Mouse (Mus musculus) mouse trophoblast stem cell (cell line): Measurements from ENCODE around the gene Dlgap4.

Source experiments
- in situ Hi-C, 2 experiments: fragments of 300-500 bp; cut with MseI, MboI; formaldehyde crosslinking; loops; 2 replicates in 1 of 2; 3 replicates in 1 of 2; pipeline ENCODE4 v1.15.1; 2025

Dlgap4 gene

GRCm38 (mm10) chr2:156658221-156658620 lies 44.7 kb downstream of the Dlgap4 start:
- in situ Hi-C loops, result no loop called here

- in situ Hi-C loops, result no loop called here
These were observed 45.2 kb downstream of the Dlgap4 start for GRCm38 (mm10) chr2:156658751-156659150.

GRCm38 (mm10) chr2:156659981-156660380 lies 46.5 kb downstream of the Dlgap4 start:
- in situ Hi-C loops, result no loop called here

- in situ Hi-C loops, result no loop called here
These were observed 49.7 kb downstream of the Dlgap4 start for GRCm38 (mm10) chr2:156663162-156663561.

GRCm38 (mm10) chr2:156664407-156664806 lies 50.9 kb downstream of the Dlgap4 start:
- in situ Hi-C loops, result no loop called here

- in situ Hi-C loops, result no loop called here
These were observed 51.6 kb downstream of the Dlgap4 start for GRCm38 (mm10) chr2:156664993-156665518.

- in situ Hi-C loops, result no loop called here
These were observed 52.2 kb downstream of the Dlgap4 start for GRCm38 (mm10) chr2:156665620-156666196.

GRCm38 (mm10) chr2:156666231-156666630 lies 52.7 kb downstream of the Dlgap4 start:
- in situ Hi-C loops, result no loop called here

- in situ Hi-C loops, result no loop called here
These were observed 53.8 kb downstream of the Dlgap4 start for GRCm38 (mm10) chr2:156667290-156667689.

- in situ Hi-C loops, result no loop called here
These were observed 55.1 kb downstream of the Dlgap4 start for GRCm38 (mm10) chr2:156668625-156669024.

GRCm38 (mm10) chr2:156673307-156673706 lies 59.8 kb downstream of the Dlgap4 start:
- in situ Hi-C loops, result no loop called here

GRCm38 (mm10) chr2:156673881-156674669 lies 60.6 kb downstream of the Dlgap4 start:
- in situ Hi-C loops, result no loop called here

GRCm38 (mm10) chr2:156676885-156677284 lies 63.4 kb downstream of the Dlgap4 start:
- in situ Hi-C loops, result no loop called here

- in situ Hi-C loops, result no loop called here
These were observed 64.6 kb downstream of the Dlgap4 start for GRCm38 (mm10) chr2:156678112-156678511.

GRCm38 (mm10) chr2:156682965-156683364 lies 69.5 kb downstream of the Dlgap4 start:
- in situ Hi-C loops, result no loop called here

GRCm38 (mm10) chr2:156685999-156686398 lies 72.5 kb downstream of the Dlgap4 start:
- in situ Hi-C loops, result no loop called here

- in situ Hi-C loops, result no loop called here
These were observed 73.2 kb downstream of the Dlgap4 start for GRCm38 (mm10) chr2:156686754-156687153.

GRCm38 (mm10) chr2:156688604-156689003 lies 75.1 kb downstream of the Dlgap4 start:
- in situ Hi-C loops, result no loop called here

- in situ Hi-C loops, result no loop called here
These were observed 77.3 kb downstream of the Dlgap4 start for GRCm38 (mm10) chr2:156690833-156691232.

- in situ Hi-C loops, result no loop called here
These were observed 78.2 kb downstream of the Dlgap4 start for GRCm38 (mm10) chr2:156691746-156692145.

GRCm38 (mm10) chr2:156693241-156693807 lies 79.8 kb downstream of the Dlgap4 start:
- in situ Hi-C loops, result no loop called here

GRCm38 (mm10) chr2:156697261-156697660 lies 83.8 kb downstream of the Dlgap4 start:
- in situ Hi-C loops, result no loop called here

GRCm38 (mm10) chr2:156698168-156698567 lies 84.7 kb downstream of the Dlgap4 start:
- in situ Hi-C loops, result no loop called here
